Mouse (Mus musculus) splenic B cell, adult 2 months (primary cell): ENCODE measurements around the gene Cabp2.
"Not testable (repeated sequence)": the region's sequence is repeated elsewhere in the genome, so short reads cannot be mapped to it uniquely, and the experiment has no call there.

Experiments
- DNase-seq: peaks from one replicate; pipeline ENCODE4 v3.0.0-alpha.2; 2011; ENCODE audit warnings: low read depth, low spot score
- H3K27me3 ChIP-seq: 2 replicates; pipeline ENCODE4 v1.6.1; 2012; ENCODE audit warnings: mild to moderate bottlenecking, low read length, moderate library complexity, mixed read lengths; ENCODE audit not compliant: control insufficient read depth, poor library complexity, insufficient read depth, severe bottlenecking
- H3K36me3 ChIP-seq: 2 replicates; pipeline ENCODE4 v1.6.1; 2012; ENCODE audit warnings: mild to moderate bottlenecking, low read length, moderate library complexity, mixed read lengths; ENCODE audit not compliant: control insufficient read depth, poor library complexity, insufficient read depth, severe bottlenecking

Cabp2 gene

GRCm38 (mm10) chr19:4049069-4049468 is 32.3 kb upstream of the Cabp2 start:
- H3K36me3 ChIP-seq, H3K27me3 ChIP-seq, DNase-seq: not testable (repeated sequence)

- DNase-seq, result peak; percentile 31
- Histone ChIP-seq H3K27me3 (no peaks in the 10 kb centered on the region), H3K36me3 (no peaks in the 10 kb centered on the region)
Measured at GRCm38 (mm10) chr19:4051016-4051415, 30.4 kb upstream of the Cabp2 start.

GRCm38 (mm10) chr19:4051741-4052515 is 29.4 kb upstream of the Cabp2 start:
- Histone ChIP-seq H3K36me3 (no peaks in the 10 kb centered on the region), H3K27me3 (no peaks in the 10 kb centered on the region)
- DNase-seq, result peak; percentile 81

GRCm38 (mm10) chr19:4052516-4053030 is 28.8 kb upstream of the Cabp2 start:
- peak; percentile 25 for DNase-seq
- no peaks in the 10 kb centered on the region for H3K36me3 ChIP-seq
- no peaks in the 10 kb centered on the region for H3K27me3 ChIP-seq

GRCm38 (mm10) chr19:4054613-4055012 is 26.8 kb upstream of the Cabp2 start:
- DNase-seq, result no peak
- H3K27me3 ChIP-seq, result no peaks in the 10 kb centered on the region

GRCm38 (mm10) chr19:4055216-4055946 is 26.0 kb upstream of the Cabp2 start:
- DNase-seq, result no peak
- no peaks in the 10 kb centered on the region for H3K27me3 ChIP-seq

More at GRCm38 (mm10) chr19:4054613-4055012, 26.8 kb upstream of the Cabp2 start:
- H3K36me3 ChIP-seq, result no peaks in the 10 kb centered on the region

GRCm38 (mm10) chr19:4055947-4056693 is 25.3 kb upstream of the Cabp2 start:
- Histone ChIP-seq H3K36me3 (no peaks in the 10 kb centered on the region), H3K27me3 (no peaks in the 10 kb centered on the region)
- DNase-seq, result no peak

More at GRCm38 (mm10) chr19:4055216-4055946, 26.0 kb upstream of the Cabp2 start:
- H3K36me3 ChIP-seq, result no peaks in the 10 kb centered on the region

- Histone ChIP-seq H3K36me3 (no peaks in the 10 kb centered on the region), H3K27me3 (no peaks in the 10 kb centered on the region)
- DNase-seq, result no peak
Measured at GRCm38 (mm10) chr19:4056727-4057126, 24.7 kb upstream of the Cabp2 start.

GRCm38 (mm10) chr19:4057389-4057788 is 24.0 kb upstream of the Cabp2 start:
- no peaks in the 10 kb centered on the region for H3K27me3 ChIP-seq
- no peaks in the 10 kb centered on the region for H3K36me3 ChIP-seq
- DNase-seq, result no peak

GRCm38 (mm10) chr19:4057962-4058361 is 23.4 kb upstream of the Cabp2 start:
- no peaks in the 10 kb centered on the region for H3K36me3 ChIP-seq
- DNase-seq, result no peak
- H3K27me3 ChIP-seq, result no peaks in the 10 kb centered on the region

GRCm38 (mm10) chr19:4058581-4058980 is 22.8 kb upstream of the Cabp2 start:
- Histone ChIP-seq H3K27me3 (no peaks in the 10 kb centered on the region), H3K36me3 (no peaks in the 10 kb centered on the region)
- DNase-seq, result no peak

GRCm38 (mm10) chr19:4059069-4059740 is 22.2 kb upstream of the Cabp2 start, which contains the start of gene Gstp3:
Gene Gstp3 (minus strand): TSS chr19:4059569.
- no peak for DNase-seq
- no peaks in the 10 kb centered on the region for H3K27me3 ChIP-seq
- H3K36me3 ChIP-seq, result no peaks in the 10 kb centered on the region

GRCm38 (mm10) chr19:4060044-4060898 is 21.1 kb upstream of the Cabp2 start:
- not testable (repeated sequence) for H3K36me3 ChIP-seq, H3K27me3 ChIP-seq, DNase-seq
